Mouse (Mus musculus) mature B cell (primary cell): ENCODE measurements around the gene Clcn6.
"Not testable (repeated sequence)": the region's sequence is repeated elsewhere in the genome, so short reads cannot be mapped to it uniquely, and the experiment has no call there.

Source experiments
- in situ Hi-C: fragments of 300-500 bp; cut with MboI; formaldehyde crosslinking; loops from 2 replicates; pipeline ENCODE4 v1.14.3; 2019

The Clcn6 gene

GRCm38 (mm10) chr4:148065702-148066400 lies 27.2 kb upstream of the Clcn6 start:
- in situ Hi-C loops, result no loop called here

DNA sequence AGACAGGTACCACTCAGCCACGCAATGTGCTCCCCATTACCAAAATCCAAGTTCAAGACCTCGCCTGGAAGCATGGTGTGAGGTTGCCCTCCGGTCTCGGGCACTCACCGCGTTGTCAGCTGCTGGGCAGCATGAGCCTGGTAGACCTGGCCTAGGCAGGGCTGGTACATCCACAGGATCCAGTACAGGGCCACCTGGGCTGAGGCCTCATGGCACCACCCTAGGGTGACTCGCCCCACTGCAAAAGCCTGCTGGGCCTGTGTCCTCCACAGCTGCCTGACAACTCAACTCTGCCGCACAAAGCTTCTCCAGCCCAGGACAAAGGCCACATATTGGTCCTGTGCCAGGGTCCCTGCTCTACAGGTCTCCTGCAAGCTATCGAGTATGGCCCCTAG lies 22.5 kb upstream of the Clcn6 start:
- in situ Hi-C loops, result no loop called here

GRCm38 (mm10) chr4:148060120-148061085 lies 21.8 kb upstream of the Clcn6 start:
- in situ Hi-C loops, result no loop called here

DNA sequence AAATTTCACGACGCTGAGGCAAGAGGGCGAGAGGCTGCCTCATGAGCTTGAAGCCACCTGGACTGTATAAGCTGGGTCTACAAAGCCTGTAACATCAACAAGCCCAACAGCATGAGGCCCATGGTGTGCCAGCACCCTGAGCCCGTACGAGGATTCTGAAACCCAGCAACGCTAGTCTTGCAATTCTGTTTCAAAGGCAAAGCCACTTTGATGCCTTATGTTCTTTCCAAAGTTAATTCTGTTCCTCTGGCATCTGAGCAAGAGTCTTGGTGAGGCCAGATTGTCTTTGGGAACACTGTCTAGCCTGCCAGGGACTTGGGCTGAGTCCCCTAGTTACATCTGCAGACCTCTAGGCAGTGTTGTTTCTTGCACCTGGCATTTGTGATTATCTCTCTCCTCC lies 20.4 kb upstream of the Clcn6 start:
- in situ Hi-C loops, result no loop called here

DNA sequence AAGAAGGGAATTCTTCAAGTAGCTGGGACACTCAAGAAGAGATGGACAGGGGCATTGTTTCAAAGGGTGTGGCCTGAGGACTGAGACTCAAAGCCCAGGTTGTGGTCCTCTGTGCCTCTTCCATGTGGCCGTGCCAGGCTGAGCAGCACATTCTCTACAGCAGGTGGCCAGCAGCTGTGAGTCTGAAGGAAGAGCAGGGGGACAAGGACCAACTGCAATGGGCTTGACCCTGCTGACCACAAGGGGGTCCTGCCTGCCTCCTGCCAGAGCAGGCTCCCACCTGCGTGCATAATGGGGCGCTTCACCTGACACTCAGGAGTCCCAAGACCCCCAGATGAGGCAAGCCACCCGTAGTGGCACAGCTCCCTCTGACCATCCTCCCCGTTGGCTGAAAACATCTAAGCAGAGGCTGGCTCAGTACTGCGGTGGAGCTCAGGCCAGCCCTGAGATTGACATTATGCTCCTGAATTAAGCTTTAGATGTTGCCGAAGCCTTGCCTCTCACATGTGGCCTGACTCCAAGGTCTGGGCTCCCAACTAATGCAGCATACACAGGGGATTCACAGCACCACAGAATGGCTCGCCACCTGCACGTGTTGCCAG lies 19.7 kb upstream of the Clcn6 start:
- in situ Hi-C loops, result no loop called here

DNA sequence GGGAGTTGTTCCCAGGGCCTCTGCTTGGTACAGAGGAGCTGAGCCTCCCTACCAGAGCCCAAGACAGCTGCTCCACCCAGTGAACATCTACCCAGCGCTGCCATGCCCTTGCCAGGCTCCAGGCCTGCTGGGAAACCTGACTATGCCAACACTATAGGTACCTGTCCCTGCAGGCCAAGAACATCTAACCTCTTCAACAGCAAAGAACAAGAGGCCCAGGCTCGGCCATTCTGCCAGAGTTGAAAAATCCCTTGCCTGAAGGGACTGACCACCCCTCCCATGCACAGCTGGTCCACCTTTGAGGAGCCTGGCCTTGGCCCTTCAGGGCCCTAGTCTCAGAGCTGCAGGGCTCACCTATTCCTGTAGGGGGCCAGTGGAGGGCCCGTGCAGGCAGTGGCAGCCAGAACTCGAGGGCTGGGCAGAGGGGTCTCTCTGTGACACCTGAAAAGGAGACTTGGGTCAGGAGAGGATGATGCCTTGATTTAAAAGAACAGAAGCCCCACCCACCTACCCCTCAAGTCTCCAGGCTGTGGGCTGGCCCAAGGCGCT lies 19.1 kb upstream of the Clcn6 start:
- in situ Hi-C loops, result no loop called here

DNA sequence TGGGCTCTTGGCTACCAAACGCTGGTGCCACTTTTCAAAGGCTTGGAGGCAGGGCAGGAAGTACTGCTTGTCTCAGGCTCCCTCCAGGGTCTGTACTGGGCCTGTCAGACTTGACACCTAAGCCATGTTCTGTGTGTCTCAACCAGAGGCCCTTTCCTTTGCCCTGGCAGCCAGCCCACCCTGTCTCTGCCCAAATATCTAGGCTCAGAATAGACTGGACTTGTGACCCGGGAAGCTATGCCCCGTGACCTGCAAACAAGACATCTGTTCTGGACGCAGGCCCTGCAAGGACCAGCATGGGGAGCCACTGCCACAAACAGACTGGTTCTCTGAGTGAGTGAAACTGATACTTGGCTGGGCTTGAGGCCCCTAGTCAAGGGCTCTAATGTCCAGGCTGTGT lies 18.2 kb upstream of the Clcn6 start:
- in situ Hi-C loops, result no loop called here

DNA sequence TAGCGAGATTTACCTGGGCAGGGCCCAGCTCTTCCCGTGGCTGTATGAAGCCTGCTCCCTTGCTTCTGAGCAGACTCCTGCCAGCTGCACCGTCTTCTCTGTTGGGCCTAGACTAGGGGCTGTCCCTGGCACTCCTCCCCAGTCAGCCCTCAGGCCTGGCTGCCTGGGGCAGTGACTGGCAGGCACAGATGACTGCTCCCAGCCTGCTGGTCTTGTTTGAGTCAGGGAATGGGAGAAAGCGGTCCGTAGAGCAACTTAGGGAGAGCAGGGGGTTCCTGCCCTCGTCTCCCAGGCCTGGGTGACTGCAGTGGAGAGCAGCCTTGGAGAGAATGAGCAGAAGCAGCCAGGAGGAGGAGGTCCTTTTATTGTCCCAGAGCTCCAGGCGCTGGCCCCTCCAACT lies 17.6 kb upstream of the Clcn6 start:
- in situ Hi-C loops, result no loop called here

GRCm38 (mm10) chr4:148054961-148055695 lies 16.5 kb upstream of the Clcn6 start:
- in situ Hi-C loops, result no loop called here

- in situ Hi-C loops, result no loop called here
These were observed 14.8 kb upstream of the Clcn6 start for GRCm38 (mm10) chr4:148053417-148053920.

GRCm38 (mm10) chr4:148052976-148053375 lies 14.4 kb upstream of the Clcn6 start:
- in situ Hi-C loops, result no loop called here

- in situ Hi-C loops, result no loop called here
These were observed 13.3 kb upstream of the Clcn6 start for GRCm38 (mm10) chr4:148051886-148052285.

DNA sequence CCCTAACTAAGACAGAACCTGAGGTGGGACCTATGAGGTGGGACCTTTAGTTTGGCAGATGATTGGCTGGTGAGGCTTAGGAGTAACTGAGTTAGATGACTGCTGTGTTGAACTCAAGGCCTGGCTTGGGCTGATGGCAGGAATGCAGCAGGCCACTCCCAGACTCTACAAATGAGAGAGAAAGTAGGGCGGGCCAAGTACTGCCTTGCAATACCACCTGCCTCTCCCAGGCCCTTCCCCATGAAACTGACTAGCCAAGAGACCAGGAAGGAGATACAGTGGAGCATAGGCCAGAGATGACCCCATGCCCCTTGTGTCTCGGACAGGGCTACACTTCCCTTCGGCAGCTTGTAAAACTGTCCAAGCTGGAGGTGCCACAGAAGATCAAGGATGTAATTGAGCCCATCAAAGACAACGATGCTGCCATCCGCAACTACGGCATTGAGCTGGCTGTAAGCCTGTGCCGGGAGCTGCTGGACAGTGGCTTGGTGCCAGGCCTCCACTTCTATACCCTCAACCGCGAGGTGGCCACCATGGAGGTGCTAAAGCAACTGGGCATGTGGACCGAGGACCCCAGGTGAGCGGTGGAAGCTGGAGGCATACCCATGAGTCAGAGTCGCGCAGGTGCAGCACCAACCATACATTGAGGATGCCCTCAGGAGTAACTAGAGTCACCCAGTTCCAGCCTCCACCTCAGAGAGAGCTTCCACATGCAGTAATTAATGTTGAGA lies 12.6 kb upstream of the Clcn6 start:
- in situ Hi-C loops, result no loop called here

DNA sequence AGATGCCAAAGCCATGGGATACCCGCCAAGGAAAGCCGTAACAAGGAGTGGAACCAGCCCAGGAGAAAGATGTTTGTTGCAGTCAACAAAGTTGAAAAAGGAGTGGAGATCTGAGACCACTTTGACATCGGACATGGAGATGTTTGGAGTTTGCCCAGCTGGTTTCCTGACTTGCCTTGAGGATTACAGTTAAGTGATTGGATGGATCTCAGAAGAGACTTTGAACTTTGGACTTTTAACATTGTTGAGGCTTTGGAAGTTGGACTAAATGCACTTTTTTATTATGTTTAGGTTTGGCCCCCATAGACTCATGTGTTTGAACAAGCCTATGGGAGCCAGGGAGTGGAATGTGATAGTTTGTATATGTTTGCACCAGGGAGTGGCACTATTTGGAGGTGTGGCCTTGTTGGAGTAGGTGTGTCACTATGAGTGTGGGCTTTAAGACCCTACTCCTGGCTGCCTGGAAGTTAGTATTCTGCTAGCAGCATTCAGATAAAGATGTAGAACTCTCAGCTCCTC lies 11.8 kb upstream of the Clcn6 start:
- in situ Hi-C loops, result not testable (repeated sequence)

- in situ Hi-C loops, result no loop called here
These were observed 7.9 kb upstream of the Clcn6 start for GRCm38 (mm10) chr4:148046450-148047031.

DNA sequence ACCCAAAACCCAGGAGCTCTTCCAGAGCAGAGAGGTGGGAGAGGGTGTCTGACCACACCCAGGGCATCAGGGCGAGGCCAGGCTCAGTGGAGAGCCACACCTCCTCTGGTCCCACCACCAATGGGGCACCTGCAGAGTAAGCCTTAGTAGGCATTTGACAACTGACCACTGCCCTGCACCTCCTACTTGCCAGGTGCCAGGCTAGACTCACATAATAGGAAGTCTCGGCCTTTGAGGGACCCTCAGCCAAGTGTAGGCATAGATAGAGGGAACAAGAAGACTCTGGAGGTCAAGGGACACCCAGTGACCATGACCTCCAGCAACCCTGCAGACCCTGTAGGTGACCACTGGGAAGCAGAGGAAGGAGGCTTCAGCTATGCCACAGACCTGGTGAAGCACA lies 5.5 kb upstream of the Clcn6 start:
- in situ Hi-C loops, result no loop called here

DNA sequence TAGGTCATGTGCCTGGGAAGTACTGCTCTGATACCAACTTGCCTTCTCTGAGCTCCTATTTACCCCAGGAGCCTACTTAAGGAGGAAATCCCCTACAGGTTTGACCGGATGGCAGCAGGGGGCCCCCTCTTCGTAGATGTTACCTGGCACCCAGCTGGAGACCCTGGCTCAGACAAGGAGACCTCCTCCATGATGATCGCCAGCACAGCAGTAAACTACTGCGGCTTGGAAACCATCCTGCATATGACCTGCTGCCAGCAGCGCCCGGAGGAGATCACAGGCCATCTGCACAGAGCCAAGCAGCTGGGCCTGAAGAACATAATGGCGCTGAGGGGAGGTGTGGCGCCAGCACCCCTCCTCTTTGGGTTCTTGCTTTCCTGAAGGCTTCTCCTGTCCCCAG lies 4.7 kb upstream of the Clcn6 start:
- in situ Hi-C loops, result not testable (repeated sequence)

DNA sequence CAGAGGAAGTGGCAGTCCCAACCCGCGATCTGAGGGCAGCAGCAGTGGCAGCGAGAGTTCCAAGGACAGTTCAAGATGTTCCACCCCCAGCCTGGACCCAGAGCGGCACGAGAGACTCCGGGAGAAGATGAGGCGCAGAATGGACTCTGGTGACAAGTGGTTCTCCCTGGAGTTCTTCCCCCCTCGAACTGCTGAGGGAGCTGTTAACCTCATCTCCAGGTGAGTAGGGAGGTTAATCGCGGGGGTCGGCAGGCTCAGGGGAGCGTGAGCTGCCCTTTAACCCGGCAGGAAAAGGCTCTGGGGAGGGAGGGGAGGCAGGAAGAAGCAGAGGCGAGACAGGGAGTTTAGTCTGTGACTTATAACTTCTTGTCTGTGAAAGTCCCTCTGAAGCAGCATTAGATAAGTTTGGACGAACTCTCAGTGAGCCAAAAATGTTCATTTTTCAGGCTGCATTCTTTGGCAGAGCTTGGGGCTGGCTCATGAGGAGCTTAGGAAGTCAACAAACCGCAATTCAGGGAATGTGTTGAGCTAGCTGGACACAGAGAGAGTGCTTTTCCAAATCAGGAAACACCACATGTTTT lies 3.1 kb upstream of the Clcn6 start:
- in situ Hi-C loops, result no loop called here

GRCm38 (mm10) chr4:148040933-148041610 lies 2.5 kb upstream of the Clcn6 start:
- in situ Hi-C loops, result no loop called here
